Mouse (Mus musculus) erythroblast, embryonic 14.5 days (primary cell): ENCODE measurements around the gene Tbx15. TPM values are rescaled to one million over a fixed set of nuclear protein-coding genes. Genes with fewer than 3 reads are reported as not detected.

Experiments used
- H3K27me3 ChIP-seq: 2 replicates; pipeline ENCODE4 v1.6.1; 2012; ENCODE audit warnings: inconsistent platforms; ENCODE audit not compliant: control insufficient read depth
- H3K36me3 ChIP-seq: 2 replicates; pipeline ENCODE4 v1.6.1; 2012; ENCODE audit warnings: mild to moderate bottlenecking, inconsistent platforms; ENCODE audit not compliant: control insufficient read depth
- H3K4me1 ChIP-seq: 2 replicates; pipeline ENCODE4 v1.6.1; 2012; ENCODE audit warnings: inconsistent platforms; ENCODE audit not compliant: control insufficient read depth
- H3K4me3 ChIP-seq: replicated peaks from 2 replicates; pipeline ENCODE3; 2012; ENCODE audit warnings: moderate library complexity, mild to moderate bottlenecking, inconsistent platforms
- H3K9me3 ChIP-seq: 2 replicates; pipeline ENCODE4 v1.6.1; 2012; ENCODE audit warnings: low read length, inconsistent platforms, mixed read lengths; ENCODE audit not compliant: control insufficient read depth
- GATA1 ChIP-seq: IDR thresholded peaks from 2 replicates; pipeline ENCODE4 v1.6.1; 2012; ENCODE audit warnings: low read length, inconsistent platforms, mixed read lengths
- TAL1 ChIP-seq: IDR thresholded peaks from 3 replicates; pipeline ENCODE4 v1.6.1; 2012; ENCODE audit warnings: low read length, inconsistent platforms, mixed read lengths
- polyA plus RNA-seq: library from polyadenylated mRNA; stranded (reverse); fragments of >175 nt; gene quantifications from 2 replicates; pipeline ENCODE4 v1.2.3, GENCODE M21; 2012

Tbx15 gene
- polyA plus RNA-seq, 1 experiment, result not detected

DNA sequence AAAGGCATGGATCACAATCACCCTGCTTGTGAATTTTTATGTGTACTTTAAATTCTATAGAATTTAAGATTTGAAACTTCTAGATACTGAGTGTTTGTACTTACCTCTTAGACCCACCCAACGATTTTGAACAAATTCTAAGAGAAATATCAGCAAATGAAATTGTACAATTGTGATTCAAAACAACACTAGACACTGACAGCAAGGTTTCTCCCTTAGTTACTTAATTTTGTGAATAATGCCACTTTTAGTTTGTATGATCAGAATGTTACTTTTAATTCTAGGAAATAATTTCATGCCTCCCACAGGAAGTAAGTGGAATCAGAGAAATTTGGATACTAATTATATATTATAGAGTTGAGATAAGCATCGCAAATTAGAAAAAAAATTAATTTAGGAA, 20.2 kb downstream of the Tbx15 start:
- no peaks in the 10 kb centered on the region for H3K36me3 ChIP-seq
- TF ChIP-seq TAL1, result no peak
- no peak for TF ChIP-seq GATA1
- no peaks in the 10 kb centered on the region for H3K4me1 ChIP-seq
- peaks cover 90% of the 10 kb centered on the region for H3K27me3 ChIP-seq
- H3K4me3 ChIP-seq, result no peak overlapping the region
- no peaks in the 10 kb centered on the region for H3K9me3 ChIP-seq

GRCm38 (mm10) chr3:99261371-99261791, 21.2 kb downstream of the Tbx15 start:
- H3K36me3 ChIP-seq, result no peaks in the 10 kb centered on the region
- TF ChIP-seq GATA1 (no peak), TAL1 (no peak)
- no peaks in the 10 kb centered on the region for H3K9me3 ChIP-seq
- no peak overlapping the region for H3K4me3 ChIP-seq
- H3K4me1 ChIP-seq, result no peaks in the 10 kb centered on the region
- H3K27me3 ChIP-seq, result peaks cover 80% of the 10 kb centered on the region

GRCm38 (mm10) chr3:99261986-99262385, 21.8 kb downstream of the Tbx15 start:
- H3K9me3 ChIP-seq, result no peaks in the 10 kb centered on the region
- H3K4me3 ChIP-seq, result no peak overlapping the region
- no peaks in the 10 kb centered on the region for H3K36me3 ChIP-seq
- H3K27me3 ChIP-seq, result peaks cover 74% of the 10 kb centered on the region
- TF ChIP-seq GATA1 (no peak), TAL1 (no peak)
- H3K4me1 ChIP-seq, result no peaks in the 10 kb centered on the region

DNA sequence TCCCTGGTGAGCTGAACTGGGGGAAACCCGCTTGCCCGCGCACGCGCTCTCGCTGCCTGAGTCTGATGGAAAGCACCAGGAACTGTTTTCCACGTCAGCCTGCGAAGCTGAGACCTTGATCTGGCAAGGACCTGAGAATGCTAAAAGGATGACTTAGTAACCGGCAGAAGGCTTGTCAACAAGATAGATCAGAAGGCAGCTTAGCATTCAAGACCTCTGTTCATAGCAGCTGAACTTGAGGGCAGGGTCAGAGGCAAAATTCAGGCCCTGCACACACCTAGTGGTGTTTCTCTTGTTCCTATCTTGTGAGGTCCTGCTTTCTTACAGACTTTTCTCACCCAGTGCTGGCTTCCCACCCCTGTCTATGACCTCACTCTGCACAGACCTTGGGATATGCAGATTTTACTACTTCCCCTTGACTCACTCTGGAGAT, 23.3 kb downstream of the Tbx15 start:
- no peak for TF ChIP-seq TAL1
- no peak for TF ChIP-seq GATA1
- H3K9me3 ChIP-seq, result no peaks in the 10 kb centered on the region
- peaks cover 59% of the 10 kb centered on the region for H3K27me3 ChIP-seq
- H3K36me3 ChIP-seq, result no peaks in the 10 kb centered on the region
- no peaks in the 10 kb centered on the region for H3K4me1 ChIP-seq
- H3K4me3 ChIP-seq, result no peak overlapping the region

- TF ChIP-seq TAL1 (no peak), GATA1 (no peak)
- Histone ChIP-seq H3K4me1 (no peaks in the 10 kb centered on the region), H3K27me3 (peaks cover 47% of the 10 kb centered on the region), H3K4me3 (no peak overlapping the region), H3K36me3 (no peaks in the 10 kb centered on the region), H3K9me3 (no peaks in the 10 kb centered on the region)
Observed at GRCm38 (mm10) chr3:99264695-99265094, 24.5 kb downstream of the Tbx15 start.

- Histone ChIP-seq H3K9me3 (no peaks in the 10 kb centered on the region), H3K4me1 (no peaks in the 10 kb centered on the region), H3K36me3 (no peaks in the 10 kb centered on the region), H3K4me3 (no peak overlapping the region), H3K27me3 (peaks cover 26% of the 10 kb centered on the region)
- TF ChIP-seq TAL1, result no peak
- no peak for TF ChIP-seq GATA1
Observed at GRCm38 (mm10) chr3:99266752-99267303, 26.6 kb downstream of the Tbx15 start.

- H3K36me3 ChIP-seq, result no peaks in the 10 kb centered on the region
- H3K4me1 ChIP-seq, result no peaks in the 10 kb centered on the region
- no peak overlapping the region for H3K4me3 ChIP-seq
- no peaks in the 10 kb centered on the region for H3K27me3 ChIP-seq
- TF ChIP-seq GATA1 (no peak), TAL1 (no peak)
- no peaks in the 10 kb centered on the region; the same call in 1 of the 2 replicates for H3K9me3 ChIP-seq
Observed at GRCm38 (mm10) chr3:99277973-99278580, 37.9 kb downstream of the Tbx15 start.

DNA sequence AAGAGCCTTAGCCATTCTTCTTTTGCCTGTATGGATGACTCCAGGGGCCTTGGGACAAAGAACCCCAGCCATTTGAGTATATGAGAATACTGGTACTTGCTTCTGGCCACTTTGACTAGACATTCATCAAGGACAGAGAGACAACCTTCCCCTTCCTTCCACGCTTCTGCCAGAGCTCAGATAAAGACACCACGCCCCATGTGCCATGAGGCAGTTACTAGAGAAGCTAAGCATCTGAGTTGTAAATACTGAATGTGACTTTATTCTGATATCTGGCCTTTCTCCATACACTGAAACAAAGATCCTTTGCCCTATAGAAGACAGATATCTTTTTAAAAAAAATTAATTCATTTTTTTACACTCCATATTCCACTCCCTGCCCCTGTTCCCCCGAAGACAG, 39.5 kb downstream of the Tbx15 start:
- TF ChIP-seq TAL1 (no peak), GATA1 (no peak)
- Histone ChIP-seq H3K4me3 (no peak overlapping the region), H3K27me3 (no peaks in the 10 kb centered on the region), H3K4me1 (no peaks in the 10 kb centered on the region), H3K9me3 (no peaks in the 10 kb centered on the region; the same call in 1 of the 2 replicates), H3K36me3 (no peaks in the 10 kb centered on the region)

DNA sequence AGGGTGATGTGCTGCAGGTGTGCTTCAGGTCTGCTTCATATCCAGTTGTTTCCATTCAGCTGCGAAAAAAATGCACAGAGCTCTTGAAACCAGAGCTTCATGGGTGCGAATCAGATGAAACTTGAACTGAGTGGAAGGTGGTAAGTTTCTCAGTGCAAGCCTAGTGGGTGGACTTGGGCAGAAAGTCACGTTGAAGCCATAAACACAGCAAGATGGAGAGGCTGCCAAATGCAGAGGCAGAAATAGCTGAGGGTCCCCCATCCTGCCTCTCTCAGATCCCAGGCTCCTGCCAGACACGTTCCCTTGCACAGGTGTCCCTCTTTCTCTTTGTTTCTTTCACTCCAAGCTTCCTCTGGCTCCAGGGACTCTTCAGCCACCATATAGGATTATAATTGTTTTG, 41.3 kb downstream of the Tbx15 start:
- no peaks in the 10 kb centered on the region for H3K4me1 ChIP-seq
- H3K27me3 ChIP-seq, result no peaks in the 10 kb centered on the region
- no peaks in the 10 kb centered on the region for H3K36me3 ChIP-seq
- TF ChIP-seq TAL1 (no peak), GATA1 (no peak)
- no peak overlapping the region for H3K4me3 ChIP-seq
- no peaks in the 10 kb centered on the region; the same call in 1 of the 2 replicates for H3K9me3 ChIP-seq
